Mouse (Mus musculus) colon, adult 2 months (tissue): ENCODE data around the gene Abcc5. TPM values are rescaled to one million over a fixed set of nuclear protein-coding genes. Genes with fewer than 3 reads are reported as not detected.

Source experiments
- polyA plus RNA-seq: library from polyadenylated mRNA; depleted of rRNA; stranded (reverse); fragments of >200 nt; gene quantifications from 2 replicates; pipeline ENCODE4 v1.2.3, GENCODE M21; 2012; rRNA removed

Gene Abcc5
- 23.3 and 33.3 TPM in 2 replicates for polyA plus RNA-seq

GRCm38 (mm10) chr16:20425855-20426598 lies at the start of gene Abcc5:
Gene Abcc5, minus strand, starts transcription at chr16:20426394.

GRCm38 (mm10) chr16:20325286-20325685 lies 100.9 kb downstream of the Abcc5 start, which contains the start of gene Cyp2ab1:
Gene Cyp2ab1, minus strand, starts transcription at chr16:20325404.

GRCm38 (mm10) chr16:20301770-20302649 lies 124.2 kb downstream of the Abcc5 start, which contains the start of gene Parl:
Gene Parl, minus strand, starts transcription at chr16:20302387.

Other genes starting within 250 kb of the Abcc5 start
- 0.07 and 0.09 TPM in 2 replicates for gene Map6d1, start 185.0 kb downstream of the Abcc5 start, polyA plus RNA-seq
- 28.6 and 44.6 TPM in 2 replicates for gene Parl, start 124.0 kb downstream of the Abcc5 start, polyA plus RNA-seq
- gene Cyp2ab1, start 101.0 kb downstream of the Abcc5 start, polyA plus RNA-seq, result 0.20 and 0.44 TPM in 2 replicates
- gene Eif2b5, start 72.4 kb upstream of the Abcc5 start, polyA plus RNA-seq, result 19.7 and 21.3 TPM in 2 replicates
- 43.4 and 49.8 TPM in 2 replicates for gene Dvl3, start 90.6 kb upstream of the Abcc5 start, polyA plus RNA-seq
- gene Ap2m1, start 109.1 kb upstream of the Abcc5 start, polyA plus RNA-seq, result 324 and 397 TPM in 2 replicates
- 25.3 TPM in 2 replicates for gene Abcf3, start 122.2 kb upstream of the Abcc5 start, polyA plus RNA-seq
- gene Vwa5b2, start 163.1 kb upstream of the Abcc5 start, polyA plus RNA-seq, result 8.2 and 10.1 TPM in 2 replicates
- 17.0 and 23.3 TPM in 2 replicates for gene Eef1akmt4, start 185.2 kb upstream of the Abcc5 start, polyA plus RNA-seq
- 0.15 TPM in 1 of 2 replicates, not detected in the other for gene Gm49333, start 185.2 kb upstream of the Abcc5 start, polyA plus RNA-seq
- 20.1 and 22.8 TPM in 2 replicates for gene Alg3, start 185.3 kb upstream of the Abcc5 start, polyA plus RNA-seq
- gene Camk2n2, start 194.9 kb upstream of the Abcc5 start, polyA plus RNA-seq, result 5.9 and 8.5 TPM in 2 replicates
- 1.2 and 1.3 TPM in 2 replicates for gene Ece2, start 203.4 kb upstream of the Abcc5 start, polyA plus RNA-seq
- gene Psmd2, start 225.3 kb upstream of the Abcc5 start, polyA plus RNA-seq, result 50.0 and 55.4 TPM in 2 replicates
- 370 and 429 TPM in 2 replicates for gene Eif4g1, start 241.9 kb upstream of the Abcc5 start, polyA plus RNA-seq